Mouse (Mus musculus): Measurements from ENCODE around the gene Olfr1436.
"Not testable (repeated sequence)": the region's sequence is repeated elsewhere in the genome, so short reads cannot be mapped to it uniquely, and the experiment has no call there.

Gene Olfr1436

GRCm38 (mm10) chr19:12299030-12299429 is at the start of gene Olfr1436:
Olfr1436 (minus strand) TSS chr19:12299130.
- not testable (repeated sequence) for DNase-seq (ENCODE audit: low read depth, low spot score)

DNA sequence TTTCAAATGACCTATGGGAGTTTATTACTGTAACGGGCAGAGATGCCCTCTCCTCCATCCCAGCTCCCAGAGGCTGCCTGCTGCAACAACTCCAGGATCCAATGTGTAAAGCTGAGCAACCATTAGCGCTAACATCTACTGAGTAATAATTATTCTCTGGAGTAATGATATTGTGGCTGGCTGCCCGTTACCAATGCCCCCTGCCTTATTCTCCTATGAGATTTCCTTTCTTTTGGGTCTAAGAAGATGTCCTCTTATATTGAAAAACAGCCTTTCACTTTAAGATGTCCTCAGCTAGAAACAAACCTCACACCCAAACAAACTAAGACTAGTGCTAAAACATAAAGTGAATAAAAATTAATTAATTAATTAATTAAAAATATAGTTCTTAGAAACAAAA is 36.9 kb upstream of the Olfr1436 start, which contains the start of gene Olfr1438-ps1:
Olfr1438-ps1 (minus strand) TSS at position 101 of the 400 bp plus-strand sequence.
- DNase-seq (ENCODE audit: low read depth, low spot score), result no peak

- no peak for DNase-seq (ENCODE audit: low read depth, low spot score)
Measured at GRCm38 (mm10) chr19:12325001-12325400, 26.1 kb upstream of the Olfr1436 start, which contains the start of gene Olfr1437. Olfr1437 (minus strand) TSS chr19:12325101.

DNA sequence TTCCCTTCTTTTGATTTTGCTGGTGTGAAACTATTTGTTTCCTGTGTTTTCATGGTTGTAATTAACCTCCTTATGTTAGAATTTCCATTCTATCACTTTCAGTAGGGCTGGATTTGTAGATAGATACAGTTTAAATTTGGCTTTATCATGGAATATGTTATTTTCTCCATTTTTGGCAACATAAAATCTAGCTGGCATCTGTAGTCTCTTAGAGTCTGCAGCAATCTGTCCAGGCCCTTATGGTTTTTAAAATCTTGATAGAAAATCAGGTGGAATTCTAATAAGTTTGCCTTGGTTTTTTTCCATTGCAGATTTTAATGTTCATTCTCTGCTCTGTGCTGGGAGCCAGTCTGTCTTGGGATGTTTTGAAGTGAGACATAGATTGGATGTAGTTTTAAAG is 6.0 kb downstream of the Olfr1436 start:
- DNase-seq (ENCODE audit: low read depth, low spot score), result no peak

- no peak for DNase-seq (ENCODE audit: low read depth, low spot score)
Measured at GRCm38 (mm10) chr19:12279554-12279953, 19.4 kb downstream of the Olfr1436 start, which contains the start of gene Olfr1434. Olfr1434 (plus strand) TSS chr19:12279854.

- DNase-seq (ENCODE audit: low read depth, low spot score), result no peak
Measured at GRCm38 (mm10) chr19:12260732-12261131, 38.2 kb downstream of the Olfr1436 start, which contains the start of gene Olfr235. Olfr235 (plus strand) TSS chr19:12261032.

All from R1 (cell line).